Mouse (Mus musculus): Measurements from ENCODE around the gene Mrps18a.

Gene Mrps18a

DNA sequence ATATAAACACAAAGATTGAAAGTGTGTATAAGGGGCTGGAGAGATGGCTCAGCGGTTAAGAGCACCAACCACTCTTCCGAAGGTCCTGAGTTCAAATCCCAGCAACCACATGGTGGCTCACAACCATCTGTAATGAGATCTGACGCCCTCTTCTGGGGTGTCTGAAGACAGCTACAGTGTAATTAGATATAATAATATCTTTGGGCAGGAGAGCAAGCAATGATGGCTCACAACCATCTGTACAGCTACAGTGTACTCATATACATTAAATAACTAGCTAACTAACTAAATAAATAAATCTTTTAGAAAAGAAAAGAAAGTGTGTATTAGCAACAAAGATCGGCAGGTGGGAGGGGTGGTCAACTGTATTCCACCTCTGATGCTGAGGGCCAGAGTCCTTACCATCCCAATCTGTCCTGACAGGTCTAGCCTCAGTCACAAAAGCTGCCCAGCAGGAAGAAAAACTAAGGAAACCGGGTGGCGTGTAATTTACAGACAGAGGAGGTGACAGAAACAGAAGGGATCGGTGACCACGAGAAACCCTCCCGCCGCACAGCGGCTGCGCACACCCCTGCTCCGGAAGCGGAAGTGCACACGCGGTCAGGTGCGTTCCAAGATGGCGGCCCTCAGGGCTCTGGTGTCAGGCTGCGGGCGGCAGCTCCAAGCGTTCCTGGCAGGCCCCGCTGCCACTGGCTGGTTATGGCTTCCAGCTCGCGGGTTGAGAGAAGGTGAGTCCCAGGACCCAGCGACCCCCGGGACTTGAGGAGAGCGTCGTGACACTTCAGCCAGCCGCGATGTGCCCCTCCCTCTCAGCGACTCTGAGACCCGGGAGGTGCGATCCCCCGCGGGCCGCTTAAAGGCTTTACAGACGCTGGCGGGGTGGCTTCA is at the start of gene Mrps18a:
TSS of gene Mrps18a (plus strand) at position 585 of the 888 bp plus-strand sequence.
- DNase-seq (ENCODE audit: low spot score in 2 of 2): peak; percentile 79

DNA sequence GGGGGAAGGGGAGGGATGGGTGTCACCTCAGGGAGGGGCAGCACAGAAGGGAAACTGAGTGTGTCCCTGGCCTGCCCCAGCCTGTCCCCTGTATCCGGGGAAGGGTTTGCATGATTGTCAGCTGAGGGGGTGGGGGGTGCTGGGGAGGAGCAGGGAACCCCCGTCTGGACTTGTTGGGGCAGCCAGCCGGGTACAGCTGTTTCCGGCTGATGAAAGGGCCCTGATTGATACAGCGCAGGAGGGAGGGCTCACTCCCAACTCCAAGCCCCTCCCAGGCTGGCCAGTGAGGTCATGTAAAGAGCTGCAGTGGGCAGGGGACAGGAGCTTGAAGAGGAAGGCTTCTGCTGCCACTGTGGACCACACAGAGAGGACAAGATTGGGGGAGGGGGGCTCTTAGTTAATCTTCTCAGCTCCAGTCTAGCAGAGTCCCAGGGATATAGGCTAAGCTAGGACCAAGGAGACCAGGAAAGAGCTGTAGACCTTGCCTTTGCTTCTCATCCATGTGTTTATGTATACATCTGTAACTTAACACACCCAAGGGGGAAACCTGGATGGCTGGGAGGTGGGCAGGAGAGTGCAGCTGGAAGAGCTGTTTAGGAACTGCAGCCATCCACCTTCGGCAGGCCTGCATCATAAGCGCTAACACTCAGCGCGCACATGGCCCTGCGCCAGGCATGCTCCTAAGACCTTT is 47.4 kb upstream of the Mrps18a start:
- no peak for DNase-seq (ENCODE audit: low spot score in 2 of 2)

DNA sequence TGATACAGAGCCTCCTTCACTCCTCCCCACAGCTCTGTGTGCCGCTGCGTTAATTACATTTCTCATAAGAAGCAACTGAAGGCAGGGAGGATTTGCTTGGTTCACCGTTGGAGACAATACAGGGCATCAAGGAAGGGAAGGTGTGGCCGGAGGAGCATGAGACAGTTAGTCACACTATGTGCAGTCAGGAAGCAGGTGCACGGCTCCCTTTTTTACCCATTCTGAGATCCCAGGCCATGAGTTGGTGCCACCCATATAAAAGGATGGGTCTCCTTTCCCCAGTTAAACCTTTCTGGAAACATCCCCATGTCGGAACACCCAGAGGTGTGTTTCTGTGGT is 46.8 kb upstream of the Mrps18a start:
- no peak for DNase-seq (ENCODE audit: low spot score in 2 of 2)

DNA sequence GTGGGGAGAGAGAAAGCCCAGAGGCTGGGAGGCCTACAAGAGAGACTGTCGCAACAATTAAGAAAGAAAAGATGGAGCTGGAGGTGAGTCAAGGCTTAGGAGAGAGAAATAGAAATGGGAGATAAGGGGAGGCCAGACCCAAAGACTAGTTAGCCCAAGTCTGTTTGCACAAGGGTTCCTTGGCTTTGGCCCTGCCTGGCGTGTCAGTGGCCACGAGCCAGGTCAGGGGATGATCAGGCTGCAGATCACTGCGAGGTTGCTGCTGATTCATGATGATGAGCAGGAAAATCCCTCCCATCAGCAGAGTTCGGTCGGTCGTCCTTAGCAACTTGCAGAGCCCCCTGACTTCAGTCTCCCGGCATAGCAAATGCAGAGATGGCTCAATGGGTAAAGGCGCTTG is 40.7 kb upstream of the Mrps18a start:
- no peak for DNase-seq (ENCODE audit: low spot score in 2 of 2)

DNA sequence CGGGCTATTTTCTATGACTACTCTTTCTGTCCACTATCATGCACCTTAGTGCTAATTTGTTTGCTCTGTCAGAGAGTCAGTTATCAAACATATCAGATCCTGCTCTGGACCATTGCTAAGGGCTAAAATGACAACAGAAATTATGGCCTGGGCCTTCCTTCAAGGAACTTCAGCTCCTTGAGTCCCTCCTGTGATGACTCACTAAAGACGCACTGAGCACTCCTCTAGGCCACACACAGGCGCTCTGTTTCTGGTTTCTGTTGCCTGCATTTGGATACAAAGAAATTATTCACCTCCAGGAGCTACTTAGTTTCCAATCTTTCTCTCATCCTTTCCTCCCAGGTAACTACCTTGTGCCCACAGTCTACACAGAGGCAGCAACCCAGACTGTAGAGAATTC is 39.3 kb upstream of the Mrps18a start:
- no peak for DNase-seq (ENCODE audit: low spot score in 2 of 2)

DNA sequence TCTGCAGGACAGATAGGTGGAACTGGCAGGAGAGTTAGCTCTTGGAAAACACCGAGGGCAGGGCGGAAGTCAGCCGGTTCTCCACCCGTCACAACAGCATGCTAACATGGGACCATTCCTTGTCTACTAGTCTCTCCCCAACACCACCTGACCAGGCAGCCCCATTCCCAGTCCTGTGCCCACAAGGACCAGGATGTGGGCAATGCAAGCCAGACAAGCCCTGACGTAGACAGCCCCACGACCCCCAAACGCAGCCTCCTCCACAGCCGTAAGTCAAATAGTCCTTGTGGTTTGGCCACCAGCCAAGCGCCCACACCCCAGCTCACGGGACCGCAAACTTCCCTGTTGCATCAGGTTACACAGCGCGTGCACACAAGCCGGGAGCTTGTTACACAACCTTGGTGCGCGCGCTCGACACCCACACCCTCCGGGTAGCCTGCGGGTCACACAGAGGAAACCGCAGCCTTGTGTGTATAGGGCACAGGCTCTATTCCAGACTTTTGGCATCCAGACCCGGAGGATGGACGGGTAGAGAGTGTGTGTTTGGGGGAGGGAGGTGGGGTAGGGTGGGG is 37.0 kb upstream of the Mrps18a start:
- DNase-seq (ENCODE audit: low spot score in 2 of 2): no peak

DNA sequence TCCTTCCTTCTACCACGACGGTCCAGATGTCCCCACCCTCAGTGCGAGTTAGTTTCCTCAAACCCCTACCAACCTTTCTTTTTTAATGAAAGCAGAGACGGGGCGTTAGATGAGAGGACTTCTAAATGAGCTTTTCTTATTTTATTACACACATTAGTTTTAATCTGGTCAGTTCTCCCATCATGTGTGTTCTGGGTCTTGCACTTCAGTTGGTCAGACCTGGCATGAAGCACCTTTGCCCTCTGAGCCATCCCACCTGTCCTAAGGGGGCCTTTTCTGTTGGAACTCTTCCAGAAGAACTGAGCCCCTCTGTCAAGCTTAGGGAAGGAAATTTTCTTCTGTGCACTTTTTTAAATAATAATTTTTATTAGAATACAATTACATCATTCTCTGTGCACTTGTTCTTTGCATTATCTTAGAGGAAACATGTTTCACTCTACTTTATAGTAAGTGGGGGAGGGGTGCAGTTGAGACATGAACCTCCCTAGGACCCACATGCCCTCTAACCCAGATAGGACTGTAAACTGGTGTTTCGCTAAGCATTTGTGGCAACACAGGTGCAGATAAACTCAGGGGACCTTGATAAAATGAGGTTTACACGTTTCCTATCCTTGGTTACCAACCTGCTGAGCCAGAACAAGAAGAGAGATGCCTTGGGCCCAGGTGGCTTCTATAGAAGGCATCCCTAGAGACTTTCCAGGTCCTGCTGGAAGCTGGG is 36.2 kb upstream of the Mrps18a start:
- no peak for DNase-seq (ENCODE audit: low spot score in 2 of 2)

DNA sequence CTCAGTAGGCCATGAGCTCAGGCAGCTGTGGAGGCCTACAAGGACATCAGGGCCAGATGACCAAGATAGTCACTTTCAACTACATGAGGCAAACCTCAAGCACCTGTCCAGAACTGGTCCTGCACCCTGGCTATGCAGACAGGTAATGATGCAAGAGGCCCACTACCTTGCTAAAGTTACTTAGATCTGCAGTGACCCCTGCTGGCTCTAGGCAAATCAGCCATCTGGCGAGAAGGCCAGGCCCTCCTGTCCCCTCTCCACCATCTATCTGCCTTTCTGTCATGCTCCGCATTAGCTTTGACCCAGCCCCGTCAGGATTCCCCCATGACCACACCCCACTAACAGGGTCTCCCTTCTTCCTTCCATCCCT is 35.7 kb upstream of the Mrps18a start:
- no peak for DNase-seq (ENCODE audit: low spot score in 2 of 2)

DNA sequence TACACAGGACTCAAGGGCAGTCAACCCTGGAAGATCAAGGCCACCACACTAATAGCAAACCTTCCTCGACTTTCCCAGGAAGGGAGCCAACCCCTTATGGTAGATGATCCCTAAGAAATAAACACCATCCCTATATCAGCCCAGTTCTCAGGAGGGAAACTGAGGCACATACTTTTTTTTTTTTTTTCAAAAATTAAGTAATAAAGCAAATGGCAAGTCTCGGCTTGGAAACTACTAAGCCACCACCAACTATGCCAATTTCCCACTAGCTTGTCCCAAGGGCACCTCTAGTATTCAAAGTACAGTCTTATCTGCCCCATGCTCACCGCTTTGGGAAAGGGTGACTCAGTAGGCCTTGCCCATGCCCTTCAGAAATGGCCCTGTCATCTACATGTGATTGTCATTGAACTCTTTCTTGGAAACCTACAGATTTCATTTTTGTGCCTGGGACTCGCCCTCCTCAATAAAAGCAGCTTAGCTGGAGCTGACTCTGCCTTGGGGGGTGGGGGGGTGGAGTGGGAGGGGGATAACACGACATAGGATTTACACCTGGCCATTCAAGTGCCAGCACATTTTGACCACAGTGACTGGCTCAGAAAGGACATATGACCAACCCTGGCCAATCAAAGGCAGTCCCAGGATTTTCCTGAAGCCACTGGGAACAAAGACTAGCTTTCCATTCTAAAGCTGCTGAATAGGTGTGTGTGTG is 35.1 kb upstream of the Mrps18a start:
- DNase-seq (ENCODE audit: low spot score in 2 of 2): no peak

DNA sequence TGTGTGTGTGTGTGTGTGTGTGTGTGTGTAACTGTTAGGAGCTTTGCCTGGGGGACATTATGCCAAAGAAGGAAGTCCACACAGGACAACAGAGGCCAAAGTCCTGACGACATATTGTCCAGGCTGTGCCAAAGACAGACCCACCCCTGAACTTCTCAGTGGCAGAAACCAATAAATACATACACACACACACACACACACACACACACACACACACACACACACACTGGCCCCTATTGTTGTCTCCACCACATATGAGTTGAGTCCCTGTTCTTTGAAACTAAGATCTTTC is 34.6 kb upstream of the Mrps18a start:
- no peak for DNase-seq (ENCODE audit: low spot score in 2 of 2)

DNA sequence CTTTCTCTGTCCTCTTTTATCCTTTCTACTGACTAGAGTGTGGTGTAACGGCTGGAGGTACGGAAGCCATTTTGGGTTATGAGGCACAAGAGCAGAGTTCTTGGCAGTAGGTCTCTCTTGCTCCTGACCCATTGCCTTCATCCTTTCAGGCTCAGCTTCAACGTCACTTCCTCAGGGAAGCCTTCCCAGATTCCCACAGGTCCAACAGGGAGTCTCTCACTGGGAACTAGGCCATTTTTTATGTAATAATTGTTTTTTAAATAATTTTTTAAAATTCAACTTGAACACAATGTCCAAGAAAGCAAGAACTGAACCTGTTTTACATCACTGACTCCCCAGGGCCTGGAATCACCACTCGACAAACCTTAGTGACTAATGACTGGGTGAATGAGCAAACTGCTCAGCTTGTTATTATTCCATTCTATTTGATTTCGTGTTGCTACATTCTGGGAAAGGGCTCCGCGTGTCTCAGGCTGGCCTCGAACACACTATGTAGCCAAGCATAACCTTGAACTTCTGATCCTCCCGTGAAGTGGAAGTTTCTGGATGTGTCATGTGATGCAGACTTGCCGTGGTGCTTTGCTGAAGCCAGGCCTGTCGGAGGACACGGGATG is 32.8 kb upstream of the Mrps18a start:
- no peak for DNase-seq (ENCODE audit: low spot score in 2 of 2)

DNA sequence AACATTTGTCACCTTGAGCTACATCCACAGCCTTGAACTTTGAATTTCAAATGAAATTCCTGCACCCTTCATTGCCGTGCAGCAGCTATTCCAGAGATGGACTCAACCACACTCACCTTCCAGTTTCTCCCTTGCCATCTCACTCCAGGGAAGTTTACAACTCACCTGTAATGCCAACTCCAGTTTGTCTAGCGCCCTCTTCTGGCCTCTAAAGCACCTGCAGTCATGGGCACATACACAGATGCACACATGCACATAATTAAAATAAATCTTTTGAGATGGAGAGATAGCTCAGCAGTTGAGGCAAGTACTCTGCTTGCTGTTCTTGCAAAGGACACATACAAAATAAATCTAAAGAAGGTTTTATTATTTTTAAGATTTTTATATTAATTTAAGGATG is 31.7 kb upstream of the Mrps18a start:
- DNase-seq (ENCODE audit: low spot score in 2 of 2): no peak

DNA sequence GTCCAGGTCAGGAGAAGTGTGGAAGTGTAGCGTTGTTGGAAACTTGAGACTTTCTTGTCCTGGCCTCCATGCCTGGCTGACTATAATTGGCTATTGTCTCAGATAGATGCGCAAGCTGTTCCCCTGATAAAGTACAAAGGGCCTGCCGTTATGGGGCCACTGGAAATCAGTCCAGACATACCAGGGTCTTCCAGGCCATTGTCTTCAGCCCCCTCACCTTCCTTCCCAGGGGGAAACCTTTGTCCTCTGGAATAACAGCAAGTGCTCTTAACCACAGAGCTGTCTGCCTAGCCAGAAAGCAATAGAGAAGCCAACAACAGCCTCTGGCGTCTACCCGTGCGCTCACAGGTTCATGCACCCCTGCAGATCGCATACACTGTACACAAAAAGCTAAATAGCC is 30.4 kb upstream of the Mrps18a start:
- no peak for DNase-seq (ENCODE audit: low spot score in 2 of 2)

DNA sequence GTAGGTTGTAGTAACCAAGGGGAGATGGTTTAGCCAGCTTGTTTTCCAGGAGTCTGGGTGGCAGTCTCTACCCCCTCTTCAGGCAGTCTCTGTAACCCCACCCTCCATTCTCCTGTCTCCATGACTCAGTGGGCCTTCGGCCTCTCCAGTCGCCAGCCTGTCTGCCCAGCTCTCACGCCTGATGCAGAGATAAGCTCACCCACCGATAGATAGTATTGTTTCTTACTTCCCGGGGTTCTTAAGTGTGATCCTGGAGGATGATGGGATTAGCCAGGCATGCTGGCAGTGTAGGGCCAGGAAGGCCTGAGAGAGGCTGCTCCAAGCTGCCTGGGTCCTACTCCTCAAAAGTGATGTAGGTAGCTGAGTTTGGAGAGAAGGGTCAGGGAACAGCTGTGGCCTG is 29.7 kb upstream of the Mrps18a start:
- no peak for DNase-seq (ENCODE audit: low spot score in 2 of 2)

DNA sequence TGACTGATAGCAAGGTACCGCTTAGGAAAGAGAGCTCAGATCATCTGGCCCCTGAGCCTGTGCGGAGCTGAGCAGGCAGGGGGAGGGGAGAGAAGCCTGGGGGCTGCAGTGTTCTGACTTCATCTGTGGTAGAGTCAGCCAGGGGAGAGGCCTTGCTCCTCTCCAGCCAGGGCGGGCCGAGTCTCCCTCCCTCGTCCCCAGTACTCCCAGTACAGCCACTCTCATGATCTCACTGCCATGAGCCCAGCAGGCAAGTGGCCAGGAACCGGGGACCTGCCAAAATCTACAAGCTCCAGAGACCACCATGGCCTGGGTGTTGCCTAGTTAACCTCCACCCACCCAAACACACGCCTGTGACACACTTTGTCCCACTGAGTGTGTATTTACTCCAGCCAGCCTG is 29.1 kb upstream of the Mrps18a start:
- DNase-seq (ENCODE audit: low spot score in 2 of 2): no peak

DNA sequence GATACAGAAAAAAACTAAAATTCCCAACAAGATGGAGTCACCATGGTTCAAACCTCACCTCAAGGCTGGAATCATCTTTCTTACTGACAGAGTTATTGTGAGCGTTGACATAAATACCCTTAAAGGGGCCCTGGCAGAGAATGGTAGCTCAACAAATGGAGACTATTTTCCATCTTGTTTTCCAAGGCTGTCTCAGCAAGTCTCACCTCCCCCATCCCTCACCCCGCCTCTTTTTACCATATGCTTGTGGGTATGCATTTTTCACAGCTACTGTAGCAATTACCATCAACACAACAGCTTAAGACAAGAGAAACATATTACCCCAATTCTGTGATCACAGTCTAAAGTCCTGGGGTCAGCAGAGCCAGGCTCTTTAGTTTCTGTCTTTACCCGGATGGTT is 27.4 kb upstream of the Mrps18a start:
- no peak for DNase-seq (ENCODE audit: low spot score in 2 of 2)

DNA sequence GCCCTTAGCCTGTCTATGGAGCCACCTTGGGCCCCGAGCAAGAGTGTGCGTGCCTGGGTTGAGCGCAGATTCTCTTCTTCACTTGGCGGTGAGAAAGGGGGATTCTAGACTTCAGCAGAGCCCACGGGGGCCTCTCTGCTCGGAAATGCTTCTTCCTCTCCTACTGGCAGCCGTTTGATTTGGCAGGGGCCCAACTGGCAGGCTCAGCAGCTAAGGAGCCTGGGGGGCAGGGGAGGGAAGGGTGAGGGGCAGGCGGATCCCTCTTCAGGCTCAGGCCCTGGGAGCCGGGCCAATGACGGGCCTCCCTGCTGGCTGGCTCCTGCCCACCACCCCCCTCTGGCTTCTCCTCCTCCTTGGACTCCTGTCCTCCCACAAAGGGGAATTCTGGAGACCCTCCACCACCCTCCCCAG is 26.7 kb upstream of the Mrps18a start:
- peak; percentile 49 to 59 for DNase-seq (ENCODE audit: low spot score in 2 of 2)

DNA sequence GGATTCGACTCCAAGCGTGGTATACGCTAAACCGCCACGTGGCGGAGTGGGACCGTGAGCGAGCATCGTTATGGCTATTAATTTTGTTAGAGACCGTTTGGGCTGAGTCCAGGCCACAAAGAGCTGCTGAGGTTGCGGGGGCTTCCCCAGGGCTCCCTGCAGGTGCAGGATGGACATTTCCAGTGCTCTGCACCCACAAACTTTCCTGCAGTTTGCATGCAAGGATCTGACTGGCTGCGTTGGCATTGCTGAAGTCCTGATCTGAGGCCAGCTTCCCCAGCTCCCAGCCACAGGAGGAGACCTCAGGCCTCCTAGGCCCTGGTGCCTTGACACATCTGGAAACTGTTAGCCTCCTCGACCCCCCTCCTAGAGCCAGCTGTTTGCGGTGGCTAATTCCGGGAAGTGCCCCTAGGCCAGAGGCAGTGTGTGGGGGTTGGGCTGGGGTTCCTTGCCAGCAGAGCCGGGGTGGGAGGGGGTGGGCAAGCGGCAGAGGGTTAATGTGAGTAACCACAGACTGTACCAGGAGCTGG is 24.4 kb upstream of the Mrps18a start:
- DNase-seq (ENCODE audit: low spot score in 2 of 2): no peak

DNA sequence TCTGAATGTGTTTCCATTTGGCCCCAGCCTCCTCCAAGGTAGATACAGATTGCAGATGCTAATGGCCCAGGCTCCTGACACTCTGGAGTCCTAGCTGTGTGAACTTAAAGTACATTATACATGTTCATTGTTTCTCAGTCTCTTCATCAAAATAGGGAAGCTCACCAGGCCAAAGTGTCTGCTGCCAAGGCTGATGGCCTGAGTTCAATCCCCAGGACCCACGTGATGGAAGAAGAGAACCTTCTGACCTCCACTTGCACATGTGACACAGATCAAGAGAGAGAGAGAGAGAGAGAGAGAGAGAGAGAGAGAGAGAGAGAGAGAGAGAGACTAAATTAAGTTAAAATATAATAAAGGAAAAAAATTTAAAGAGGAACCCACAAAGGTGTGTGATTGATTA is 19.4 kb upstream of the Mrps18a start:
- DNase-seq (ENCODE audit: low spot score in 2 of 2): no peak

DNA sequence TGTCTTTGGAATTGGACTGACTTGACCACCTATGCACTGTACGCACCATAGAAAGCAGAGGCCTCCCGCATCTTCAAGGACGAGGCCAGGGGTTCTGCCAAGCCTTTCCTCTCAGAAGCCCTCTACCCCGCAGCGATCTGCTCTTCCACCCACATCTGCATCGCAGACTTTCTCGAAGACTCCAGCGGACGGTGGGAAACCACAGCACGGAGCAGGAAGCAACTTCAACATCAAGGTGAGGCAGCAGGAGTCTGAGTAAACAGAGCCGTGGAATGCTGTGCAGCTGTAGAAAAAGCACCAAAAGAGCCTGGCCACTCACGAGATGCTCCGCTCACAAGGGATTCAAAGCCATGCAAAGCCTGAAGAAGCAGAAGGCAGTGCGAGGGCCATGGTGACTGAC is 18.9 kb upstream of the Mrps18a start:
- DNase-seq (ENCODE audit: low spot score in 2 of 2): no peak

DNA sequence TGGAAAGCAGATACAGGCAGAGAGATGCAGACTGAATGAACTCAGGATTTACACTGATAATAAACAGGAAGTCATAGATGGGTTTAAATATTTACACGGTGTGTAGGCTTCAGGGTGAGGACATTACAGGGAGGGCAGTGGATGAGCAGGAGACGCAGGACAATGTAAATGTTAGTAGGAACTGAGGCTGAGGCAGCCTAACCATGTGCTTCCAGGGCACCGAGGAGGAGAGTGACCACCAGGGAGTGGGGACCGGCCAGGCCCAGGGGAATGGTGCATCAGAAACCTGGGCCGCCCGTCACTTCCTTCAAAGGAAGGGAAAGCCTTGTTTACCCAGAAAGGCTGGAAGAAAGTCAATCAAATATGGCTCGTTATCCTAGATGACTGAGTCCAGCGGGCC is 12.3 kb upstream of the Mrps18a start:
- DNase-seq (ENCODE audit: low spot score in 2 of 2): no peak

Measured in right cerebral cortex, postnatal 36 days (tissue).